Mouse (Mus musculus) heart, embryonic 16.5 days (tissue): ENCODE results near the gene Cfl1. TPM values are rescaled to one million over a fixed set of nuclear protein-coding genes. Genes with fewer than 3 reads are reported as not detected.
A peak's percentile ranks its signal among the peaks of the same experiment; 100 is the strongest.

Experiments
- ATAC-seq: fragments of 200-750 bp; cut with Nextera tagmentation; replicated peaks from 2 replicates; pipeline ENCODE4 v1.8.0; 2017; ENCODE audit warnings: moderate number of reproducible peaks; ENCODE audit not compliant: insufficient read depth, low FRiP score; ENCODE audit errors: extremely low read depth
- H3K27ac ChIP-seq: fragments of 300-500 bp; sonication (generic); 2 replicates; pipeline ENCODE4 v1.5.1; 2014; ENCODE audit warnings: mild to moderate bottlenecking, low read length, control low read depth, moderate library complexity
- H3K27me3 ChIP-seq: fragments of 300-500 bp; sonication (generic); 2 replicates; pipeline ENCODE4 v1.6.1; 2014; ENCODE audit warnings: low read length, mixed read lengths; ENCODE audit not compliant: control insufficient read depth, insufficient read depth
- H3K36me3 ChIP-seq: fragments of 300-500 bp; sonication (generic); 2 replicates; pipeline ENCODE4 v1.6.1; 2014; ENCODE audit not compliant: control insufficient read depth, insufficient read depth
- H3K4me1 ChIP-seq: fragments of 300-500 bp; sonication (generic); 2 replicates; pipeline ENCODE4 v1.6.1; 2014; ENCODE audit warnings: low read length, mixed read lengths; ENCODE audit not compliant: control insufficient read depth, insufficient read depth
- H3K4me2 ChIP-seq: fragments of 300-500 bp; sonication (generic); 2 replicates; pipeline ENCODE4 v1.6.1; 2014; ENCODE audit warnings: low read depth, mild to moderate bottlenecking, control low read depth, low read length
- H3K4me3 ChIP-seq: fragments of 300-500 bp; sonication (generic); 2 replicates; pipeline ENCODE4 v1.5.1; 2014; ENCODE audit warnings: mild to moderate bottlenecking, control low read depth, low read length
- H3K9ac ChIP-seq: fragments of 300-500 bp; sonication (generic); 2 replicates; pipeline ENCODE4 v1.6.1; 2014; ENCODE audit warnings: low read length, control low read depth
- H3K9me3 ChIP-seq: fragments of 300-500 bp; sonication (generic); replicated peaks from 2 replicates; pipeline ENCODE4 v1.6.1; 2016; ENCODE audit warnings: low read length; ENCODE audit not compliant: control insufficient read depth
- WGBS: fragments of 180-500 bp; shearing (Covaris S2); extraction: QIAGEN DNeasy Blood & Tissue Kit; methylation state at CpG from one replicate; pipeline ENCODE4 v1.1.7; 2014; 5-methylcytosine and 5-hydroxymethylcytosine counted together
- polyA plus RNA-seq: library from polyadenylated mRNA; unstranded; fragments of >200 nt; fragmentation: Nextera tagmentation; extraction: Ambion mirVana; gene quantifications from 2 replicates; pipeline ENCODE4 v1.2.1, GENCODE M21; 2015

The Cfl1 gene
- polyA plus RNA-seq, 1 experiment from 2014 or later = 1,829 TPM

- Histone ChIP-seq H3K36me3 (no peaks in the 10 kb centered on the region; the same call in 1 of the 2 replicates), H3K27me3 (no peaks in the 10 kb centered on the region), H3K4me3 (peak overlapping the region; percentile 72), H3K27ac (peak overlapping the region; percentile 86), H3K9me3 (no peaks in the 10 kb centered on the region), H3K4me1 (peaks cover 8% of the 10 kb centered on the region), H3K9ac (peak overlapping the region; percentile 90), H3K4me2 (peak overlapping the region; percentile 97)
- peak; percentile 59 for ATAC-seq
- WGBS = under 1% methylated on average over 47 of the region's 68 CpGs
Measured at GRCm38 (mm10) chr19:5474281-5475068, 15.8 kb upstream of the Cfl1 start.

DNA sequence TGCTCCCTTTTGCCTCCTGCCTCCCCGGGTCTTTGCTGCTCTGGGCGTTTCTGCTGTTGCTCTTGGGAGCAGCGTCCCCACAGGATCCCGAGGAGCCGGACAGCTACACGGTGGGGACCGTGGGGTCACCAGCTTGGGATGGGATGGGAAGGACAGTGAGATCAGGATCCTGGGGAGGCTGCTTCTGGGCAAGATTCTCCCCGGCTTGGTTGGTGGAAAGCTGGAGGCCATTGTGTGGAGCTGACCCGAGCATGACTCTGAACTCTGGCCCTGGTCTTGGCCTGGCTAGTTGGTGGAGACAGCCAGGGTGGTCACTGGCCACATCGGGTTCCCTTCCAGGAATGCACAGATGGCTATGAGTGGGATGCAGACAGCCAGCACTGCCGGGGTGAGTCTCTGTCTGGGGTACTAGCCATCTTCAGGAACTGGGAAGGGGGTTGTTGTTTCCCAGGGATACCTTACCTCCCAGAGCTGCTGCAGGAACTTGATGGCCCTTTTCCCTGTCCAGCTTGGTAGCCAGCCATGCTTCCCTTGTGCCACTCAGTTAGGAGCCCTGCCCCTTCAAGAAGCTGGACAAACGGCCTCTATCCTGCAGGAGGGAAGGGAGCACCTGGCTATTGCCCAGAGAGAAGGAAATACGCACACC is 15.1 kb upstream of the Cfl1 start:
- peak overlapping the region; percentile 86 for H3K27ac ChIP-seq
- 20% methylated on average over 13 of the region's 13 CpGs for WGBS

DNA sequence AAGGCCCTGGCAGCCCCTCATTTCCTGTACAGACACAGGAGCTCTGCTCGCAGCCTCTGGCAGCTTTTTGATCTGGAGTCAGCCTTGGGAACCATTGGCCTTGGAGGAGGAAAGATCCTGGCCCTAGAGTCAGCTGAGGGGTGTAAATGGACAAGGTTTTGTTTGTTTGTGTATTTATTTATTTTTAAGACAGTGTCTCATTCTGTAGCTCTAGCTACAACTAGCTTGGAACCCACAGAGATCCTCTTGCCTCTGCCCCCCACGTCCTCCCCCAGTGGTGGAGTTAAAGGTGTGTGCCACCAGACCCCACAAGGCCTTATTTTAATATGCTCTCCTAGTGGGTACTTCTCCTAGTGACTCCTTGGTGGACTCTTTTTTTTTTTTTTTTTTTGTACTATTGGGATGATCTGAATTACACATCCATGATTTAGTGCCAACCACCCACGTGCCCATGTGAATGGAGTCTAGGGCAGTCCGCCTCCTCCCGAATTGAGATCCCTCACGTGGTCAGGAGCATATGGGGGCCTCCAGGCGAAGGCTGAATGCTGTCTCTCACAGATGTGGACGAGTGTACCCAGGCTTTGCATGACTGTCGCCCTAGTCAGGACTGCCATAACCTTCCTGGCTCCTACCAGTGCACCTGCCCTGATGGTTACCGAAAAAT is 13.1 kb upstream of the Cfl1 start:
- peaks cover 8% of the 10 kb centered on the region for H3K4me1 ChIP-seq
- H3K36me3 ChIP-seq = peaks cover 14% of the 10 kb centered on the region
- H3K27ac ChIP-seq = no peak overlapping the region
- no peaks in the 10 kb centered on the region for H3K9me3 ChIP-seq
- 85% methylated on average over 10 of the region's 10 CpGs for WGBS
- H3K4me3 ChIP-seq = no peak overlapping the region
- ATAC-seq = no peak
- H3K27me3 ChIP-seq = no peaks in the 10 kb centered on the region
- H3K4me2 ChIP-seq = no peak overlapping the region
- no peak overlapping the region for H3K9ac ChIP-seq

More for the DNA sequence above, 15.1 kb upstream of the Cfl1 start:
- no peaks in the 10 kb centered on the region for H3K27me3 ChIP-seq
- peak overlapping the region; percentile 90 for H3K9ac ChIP-seq
- peaks cover 8% of the 10 kb centered on the region for H3K4me1 ChIP-seq
- H3K36me3 ChIP-seq = peaks cover 3% of the 10 kb centered on the region
- peak overlapping the region; percentile 72 for H3K4me3 ChIP-seq
- ATAC-seq = 0 out of 2 replicates have a peak, but pooled peaks have one; percentile 1
- H3K4me2 ChIP-seq = peak overlapping the region; percentile 97
- no peaks in the 10 kb centered on the region for H3K9me3 ChIP-seq

GRCm38 (mm10) chr19:5477668-5478300 is 12.5 kb upstream of the Cfl1 start:
- H3K4me1 ChIP-seq = peaks cover 8% of the 10 kb centered on the region
- no peaks in the 10 kb centered on the region for H3K9me3 ChIP-seq
- H3K4me2 ChIP-seq = no peak overlapping the region
- no peaks in the 10 kb centered on the region for H3K27me3 ChIP-seq
- no peak overlapping the region for H3K9ac ChIP-seq
- ATAC-seq = no peak
- H3K36me3 ChIP-seq = peaks cover 20% of the 10 kb centered on the region
- H3K27ac ChIP-seq = no peak overlapping the region
- 90% methylated on average over 18 of the region's 18 CpGs for WGBS
- H3K4me3 ChIP-seq = no peak overlapping the region

- Histone ChIP-seq H3K4me2 (no peak overlapping the region), H3K4me1 (peaks cover 7% of the 10 kb centered on the region), H3K4me3 (no peak overlapping the region), H3K27me3 (no peaks in the 10 kb centered on the region), H3K27ac (no peak overlapping the region), H3K36me3 (peaks cover 23% of the 10 kb centered on the region), H3K9ac (no peak overlapping the region), H3K9me3 (no peaks in the 10 kb centered on the region)
- 88% methylated on average over 10 of the region's 10 CpGs for WGBS
- no peak for ATAC-seq
Measured at GRCm38 (mm10) chr19:5480016-5480415, 10.2 kb upstream of the Cfl1 start.

- H3K27ac ChIP-seq = no peak overlapping the region
- H3K27me3 ChIP-seq = no peaks in the 10 kb centered on the region
- 89% methylated on average over 10 of the region's 10 CpGs for WGBS
- no peak overlapping the region for H3K4me3 ChIP-seq
- no peaks in the 10 kb centered on the region for H3K9me3 ChIP-seq
- no peak overlapping the region for H3K4me2 ChIP-seq
- peaks cover 33% of the 10 kb centered on the region for H3K36me3 ChIP-seq
- H3K4me1 ChIP-seq = 0 out of 2 replicates have a peak, but pooled peaks cover 1% of the 10 kb centered on the region
- H3K9ac ChIP-seq = no peak overlapping the region
- no peak for ATAC-seq
Measured at GRCm38 (mm10) chr19:5481398-5481797, 8.9 kb upstream of the Cfl1 start.

- Histone ChIP-seq H3K27ac (no peak overlapping the region), H3K4me1 (peaks cover 15% of the 10 kb centered on the region), H3K27me3 (no peaks in the 10 kb centered on the region), H3K36me3 (peaks cover 33% of the 10 kb centered on the region), H3K9ac (no peak overlapping the region), H3K9me3 (no peaks in the 10 kb centered on the region), H3K4me2 (no peak overlapping the region), H3K4me3 (no peak overlapping the region)
- no peak for ATAC-seq
- 91% methylated on average over 19 of the region's 19 CpGs for WGBS
Measured at GRCm38 (mm10) chr19:5483386-5484359, 6.6 kb upstream of the Cfl1 start.

- Histone ChIP-seq H3K4me2 (no peak overlapping the region), H3K27ac (no peak overlapping the region), H3K36me3 (peaks cover 33% of the 10 kb centered on the region), H3K27me3 (no peaks in the 10 kb centered on the region), H3K4me1 (peaks cover 16% of the 10 kb centered on the region), H3K9me3 (no peaks in the 10 kb centered on the region), H3K4me3 (no peak overlapping the region), H3K9ac (no peak overlapping the region)
- no peak for ATAC-seq
- 81% methylated on average over 5 of the region's 5 CpGs for WGBS
Measured at GRCm38 (mm10) chr19:5484496-5484895, 5.8 kb upstream of the Cfl1 start.
